Mouse (Mus musculus): ENCODE results near the gene Snx18.

The Snx18 gene

GRCm38 (mm10) chr13:113615971-113616671, 2.2 kb downstream of the Snx18 start:
- DNase-seq (ENCODE audit: low spot score), result peak; percentile 46

GRCm38 (mm10) chr13:113615546-113615941, 2.8 kb downstream of the Snx18 start:
- peak; percentile 69 for DNase-seq (ENCODE audit: low spot score)

DNA sequence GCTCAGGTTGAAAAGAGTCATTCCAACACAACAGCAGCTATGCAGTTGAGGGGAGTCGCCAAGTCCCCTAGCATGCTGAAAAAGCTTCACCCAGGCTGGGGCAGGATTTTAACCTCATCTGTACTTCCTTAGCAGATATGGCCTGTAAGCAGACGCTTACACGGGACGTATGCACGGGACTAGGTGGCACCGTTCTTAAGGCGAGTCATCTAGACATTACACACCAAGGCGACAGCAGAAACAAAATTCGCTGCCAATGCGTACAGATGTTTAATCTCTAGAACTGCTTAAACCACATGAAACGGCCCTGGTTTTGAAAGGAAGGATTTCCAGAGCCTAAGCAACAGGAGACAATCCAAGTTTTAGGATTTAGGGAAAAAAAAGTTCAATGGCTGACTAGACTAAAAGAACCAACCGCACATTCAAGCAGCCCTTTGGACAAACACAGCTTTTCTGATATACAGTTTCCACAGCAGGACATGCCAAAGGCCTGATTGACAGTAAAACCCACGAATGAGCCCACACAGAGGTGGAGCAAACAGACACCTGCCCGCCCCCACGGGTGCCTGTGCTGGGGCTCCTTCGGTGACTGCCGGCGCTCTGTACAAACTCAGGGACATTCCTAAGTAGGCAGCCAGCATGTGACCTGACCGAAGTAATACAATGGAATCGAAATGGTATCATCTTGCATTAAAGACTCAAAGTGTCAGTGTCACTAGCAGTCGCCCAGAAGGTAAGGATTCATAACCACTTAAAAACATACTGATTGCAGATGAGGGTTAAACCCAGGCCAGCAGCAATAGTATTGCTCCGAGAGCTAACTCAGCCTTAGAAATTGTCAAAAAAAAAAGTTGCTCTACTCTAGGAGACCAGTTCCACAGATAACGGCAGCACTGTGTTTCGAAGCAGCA, 3.5 kb downstream of the Snx18 start:
- peak; percentile 84 for DNase-seq (ENCODE audit: low spot score)

DNA sequence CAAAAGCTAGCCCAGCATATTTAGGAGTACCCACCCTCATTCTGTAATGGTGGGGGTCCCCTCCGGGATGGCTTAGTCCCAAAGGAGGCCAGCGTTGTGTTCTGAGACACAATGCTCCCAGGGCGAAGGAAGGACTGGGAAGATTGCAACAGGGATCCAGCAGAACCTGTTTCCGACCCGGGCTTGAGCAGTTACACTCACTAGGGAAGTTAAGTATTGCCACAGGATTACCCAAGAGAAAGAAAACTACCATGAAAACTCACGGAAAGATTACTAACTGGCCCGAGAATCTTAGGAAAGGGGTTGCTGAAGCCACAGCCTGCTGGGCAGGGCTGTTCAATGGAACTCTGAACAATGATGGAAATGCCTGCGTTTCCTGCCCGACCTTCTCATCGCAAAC, 4.5 kb downstream of the Snx18 start:
- peak; percentile 38 for DNase-seq (ENCODE audit: low spot score)

DNA sequence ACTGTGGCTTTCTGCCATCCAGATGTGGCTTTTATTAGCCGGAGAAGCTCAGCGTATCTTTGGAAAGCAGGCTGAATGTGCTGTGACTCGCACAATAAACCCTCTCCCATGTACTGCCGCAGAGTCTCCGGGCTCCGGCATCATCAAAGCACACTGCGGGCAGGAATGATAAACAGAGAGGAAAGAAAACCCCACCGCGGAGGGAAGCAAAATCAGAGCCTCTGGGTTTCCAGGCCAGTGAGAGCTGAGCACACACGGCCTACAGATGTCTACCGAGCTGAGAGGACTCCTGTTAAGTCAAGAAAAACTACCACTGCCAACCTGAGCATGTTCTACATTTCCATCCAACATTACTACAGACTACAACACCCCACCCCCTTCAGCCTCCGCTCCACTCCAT, 5.0 kb downstream of the Snx18 start:
- peak; percentile 39 for DNase-seq (ENCODE audit: low spot score)

DNA sequence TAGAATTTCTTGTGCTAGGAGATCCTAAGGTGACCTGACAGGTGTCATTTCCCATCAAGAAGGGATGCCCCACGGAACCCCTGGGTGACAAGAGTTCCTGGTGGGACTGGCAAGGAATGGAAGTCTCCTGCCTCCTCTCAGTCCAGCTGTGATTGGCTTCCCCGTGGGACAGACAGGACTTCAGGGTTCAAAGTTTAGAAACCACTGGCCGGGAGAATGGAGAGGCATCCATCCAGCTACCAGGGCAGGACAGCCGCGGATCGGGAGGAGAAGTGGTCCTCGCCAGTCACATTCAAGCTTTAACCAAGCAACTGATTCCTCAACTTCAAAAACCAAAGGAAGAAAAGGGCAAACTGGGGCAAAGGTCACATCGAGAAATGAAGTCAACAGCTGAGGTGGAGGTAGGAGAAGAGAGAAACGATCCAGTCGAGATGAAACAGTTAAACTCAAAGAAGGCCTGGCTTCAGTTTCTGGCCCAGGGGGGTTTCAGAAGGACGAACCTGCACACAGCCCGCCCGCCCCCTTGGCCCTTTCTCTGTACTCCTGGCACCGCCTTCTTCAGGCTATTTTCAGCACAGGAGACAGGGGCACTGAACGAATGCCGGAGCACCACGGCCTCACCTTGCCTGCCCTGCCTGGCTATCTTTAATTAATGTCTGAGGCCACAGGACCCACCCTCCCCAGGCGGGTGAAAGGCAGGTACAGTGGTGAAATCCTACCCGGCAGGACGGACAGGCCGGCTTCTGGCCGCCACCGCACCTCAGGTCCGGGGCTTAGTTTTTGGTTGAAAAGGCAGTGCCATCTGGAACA, 6.0 kb downstream of the Snx18 start:
- peak; percentile 43 for DNase-seq (ENCODE audit: low spot score)

DNA sequence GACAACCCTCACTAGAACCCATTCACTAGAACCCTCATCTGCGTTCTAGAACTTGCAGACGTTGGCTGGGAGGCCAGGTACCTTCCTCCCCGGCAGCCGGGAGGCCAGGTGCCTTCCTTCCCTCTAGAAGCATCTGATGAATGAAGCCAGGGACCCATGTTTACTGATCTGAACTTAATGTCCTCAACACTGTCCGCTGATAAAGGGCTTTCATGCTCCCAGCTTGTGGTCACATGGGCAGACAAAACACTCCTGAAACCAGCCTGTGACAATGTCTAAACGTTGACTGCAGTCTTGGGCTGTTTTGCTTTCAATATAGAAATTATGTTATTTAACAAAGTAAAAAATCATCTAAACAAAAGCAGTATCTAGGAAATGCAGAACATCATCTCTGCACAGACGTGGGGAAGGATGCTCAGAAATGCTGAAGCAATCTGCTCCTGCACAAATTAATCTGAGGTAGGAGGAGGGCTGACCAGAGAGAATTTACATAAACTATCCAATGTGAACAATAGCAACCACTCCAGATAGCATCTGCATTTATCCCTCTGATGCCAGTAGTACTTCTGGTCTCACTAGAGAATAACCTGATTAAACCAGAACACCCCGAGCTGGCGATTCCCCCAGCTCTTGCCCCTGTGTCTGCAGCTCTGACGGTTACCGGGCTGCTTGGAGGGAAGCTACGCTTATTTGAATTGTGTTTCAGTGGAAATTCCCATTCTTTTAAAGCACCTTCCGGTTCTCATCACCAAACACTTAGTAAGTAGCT, 7.4 kb downstream of the Snx18 start:
- DNase-seq (ENCODE audit: low spot score), result peak; percentile 31

- peak; percentile 14 for DNase-seq (ENCODE audit: low spot score)
Measured at GRCm38 (mm10) chr13:113609429-113609828, 8.9 kb downstream of the Snx18 start.

- DNase-seq (ENCODE audit: low spot score), result peak; percentile 35
Measured at GRCm38 (mm10) chr13:113607821-113608220, 10.5 kb downstream of the Snx18 start.

DNA sequence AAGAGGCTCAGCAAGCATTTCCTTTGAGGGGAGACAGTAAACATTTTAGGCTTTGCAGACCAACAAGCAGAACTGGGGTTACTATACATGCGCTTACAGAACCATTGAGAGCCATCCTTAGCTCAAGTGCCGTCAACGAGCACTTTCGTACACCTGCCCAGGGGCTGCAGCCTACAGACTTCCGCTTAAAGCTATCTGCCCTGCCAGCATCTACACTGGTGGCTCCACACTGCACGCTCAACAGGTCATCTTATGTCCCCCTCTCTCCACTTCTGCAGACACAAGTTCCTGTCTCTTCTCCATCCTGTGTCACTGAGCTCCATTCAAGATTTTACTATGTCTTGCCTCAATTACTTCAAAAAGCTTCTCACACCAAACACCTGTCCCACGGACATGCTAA, 11.0 kb downstream of the Snx18 start:
- DNase-seq (ENCODE audit: low spot score), result peak; percentile 33

- DNase-seq (ENCODE audit: low spot score), result peak; percentile 42
Measured at GRCm38 (mm10) chr13:113606741-113607358, 11.5 kb downstream of the Snx18 start.

DNA sequence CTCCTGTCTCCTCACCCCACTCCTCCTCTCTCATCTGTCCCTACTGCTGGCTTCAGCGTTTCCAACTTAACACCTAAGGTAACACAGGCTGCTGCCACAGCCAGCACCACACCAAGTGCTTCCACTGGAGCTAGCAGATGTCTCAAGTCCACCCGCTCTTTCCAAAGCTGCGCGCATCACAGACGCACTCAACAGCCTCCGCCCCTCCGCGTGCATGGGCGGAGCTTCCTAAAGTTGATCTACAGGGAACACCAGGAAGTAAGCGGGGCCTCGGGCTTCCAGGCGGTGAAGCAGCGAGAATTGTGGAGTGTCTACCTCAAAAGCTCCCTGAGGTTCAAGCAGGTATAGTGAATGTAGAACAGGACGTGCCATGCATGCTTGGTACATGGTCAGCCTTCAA, 12.2 kb downstream of the Snx18 start:
- peak; percentile 48 for DNase-seq (ENCODE audit: low spot score)

DNA sequence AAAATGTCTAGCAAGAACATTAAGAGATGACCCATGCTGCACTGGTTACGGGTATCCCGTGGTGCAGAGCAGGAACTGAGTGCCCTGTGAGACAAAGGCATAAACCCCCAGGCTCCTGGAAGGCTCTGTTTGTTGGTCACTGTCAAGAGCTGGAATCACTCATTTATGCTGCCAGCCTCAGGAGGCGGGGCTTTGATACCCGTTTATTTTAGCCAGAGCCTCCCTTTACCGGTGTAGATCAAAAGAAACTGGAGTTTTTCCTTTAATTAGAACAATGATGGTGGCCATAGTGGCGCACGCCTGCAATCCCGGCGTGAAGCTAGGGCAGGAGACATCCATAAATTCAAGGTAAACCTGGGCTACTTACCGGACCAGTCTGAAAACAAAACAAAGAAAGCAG, 12.7 kb downstream of the Snx18 start:
- DNase-seq (ENCODE audit: low spot score), result peak; percentile 31

- peak; percentile 26 for DNase-seq (ENCODE audit: low spot score)
Measured at GRCm38 (mm10) chr13:113604321-113604720, 14.0 kb downstream of the Snx18 start.

DNA sequence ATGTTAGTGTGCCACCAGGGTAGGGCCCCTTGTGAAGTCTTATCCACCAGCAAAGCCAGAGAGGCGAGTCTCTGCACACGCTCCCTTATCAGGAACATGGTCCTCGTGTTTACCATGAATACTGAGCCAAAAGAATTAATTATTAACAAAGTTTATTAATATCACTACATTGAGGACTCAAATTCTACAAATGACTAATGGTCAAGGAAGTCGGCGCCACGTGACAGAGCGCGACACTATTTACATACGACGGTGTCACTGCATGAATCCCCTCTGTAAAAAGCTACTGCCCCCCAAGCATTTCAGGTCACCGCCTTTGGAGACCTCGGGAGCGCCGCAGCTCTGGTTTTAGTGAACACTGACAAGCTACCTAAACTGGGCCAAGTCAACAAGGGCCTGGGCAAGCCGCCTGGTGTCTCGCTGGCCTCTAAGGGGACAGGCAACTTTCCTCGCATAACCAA, 15.5 kb downstream of the Snx18 start:
- peak; percentile 38 for DNase-seq (ENCODE audit: low spot score)

- peak; percentile 29 for DNase-seq (ENCODE audit: low spot score)
Measured at GRCm38 (mm10) chr13:113601831-113602604, 16.3 kb downstream of the Snx18 start.

DNA sequence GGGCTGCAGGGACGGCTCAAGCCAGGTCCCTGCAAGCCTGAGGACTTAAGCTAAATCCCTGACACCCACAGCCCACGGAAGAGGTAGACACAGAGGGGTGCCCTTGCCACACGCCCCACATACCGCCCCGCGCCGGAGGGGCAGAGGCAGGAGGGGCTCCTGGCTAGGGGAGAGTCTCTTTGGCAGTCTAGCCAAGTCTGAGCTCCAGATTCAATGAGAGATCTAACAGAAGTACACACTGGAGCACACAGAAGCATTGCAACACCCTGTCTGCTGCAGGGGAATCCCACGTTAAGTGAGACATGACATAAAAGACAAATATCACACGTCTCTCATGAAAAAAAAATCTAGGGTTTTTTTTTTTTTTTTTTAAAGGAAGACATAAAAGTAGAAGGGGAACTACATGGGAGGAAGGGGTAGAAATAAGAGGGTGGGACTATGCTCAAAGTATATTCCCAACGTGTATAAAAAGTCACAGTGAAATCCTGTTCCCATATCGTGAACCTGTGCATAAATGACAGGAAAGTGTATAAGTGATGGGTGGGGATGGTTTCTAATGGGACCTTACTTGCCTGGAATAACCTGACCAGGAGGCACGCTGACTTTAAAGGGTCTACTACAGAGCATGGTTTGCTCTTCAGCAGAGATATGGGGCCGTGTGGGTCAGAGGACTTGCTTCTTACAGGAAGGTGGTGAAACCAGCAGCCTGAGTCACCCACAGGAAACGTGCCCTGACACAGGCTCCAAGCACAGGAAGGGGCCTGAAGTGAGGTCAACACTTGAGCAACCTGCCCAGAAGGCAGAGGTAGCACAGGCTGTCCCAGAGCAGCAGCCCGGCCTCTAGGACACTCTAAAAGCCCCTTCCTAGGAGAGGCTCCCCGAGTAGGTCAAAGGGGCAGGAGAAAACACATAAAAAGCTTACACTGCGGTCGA, 17.6 kb downstream of the Snx18 start:
- DNase-seq (ENCODE audit: low spot score), result peak; percentile 33

DNA sequence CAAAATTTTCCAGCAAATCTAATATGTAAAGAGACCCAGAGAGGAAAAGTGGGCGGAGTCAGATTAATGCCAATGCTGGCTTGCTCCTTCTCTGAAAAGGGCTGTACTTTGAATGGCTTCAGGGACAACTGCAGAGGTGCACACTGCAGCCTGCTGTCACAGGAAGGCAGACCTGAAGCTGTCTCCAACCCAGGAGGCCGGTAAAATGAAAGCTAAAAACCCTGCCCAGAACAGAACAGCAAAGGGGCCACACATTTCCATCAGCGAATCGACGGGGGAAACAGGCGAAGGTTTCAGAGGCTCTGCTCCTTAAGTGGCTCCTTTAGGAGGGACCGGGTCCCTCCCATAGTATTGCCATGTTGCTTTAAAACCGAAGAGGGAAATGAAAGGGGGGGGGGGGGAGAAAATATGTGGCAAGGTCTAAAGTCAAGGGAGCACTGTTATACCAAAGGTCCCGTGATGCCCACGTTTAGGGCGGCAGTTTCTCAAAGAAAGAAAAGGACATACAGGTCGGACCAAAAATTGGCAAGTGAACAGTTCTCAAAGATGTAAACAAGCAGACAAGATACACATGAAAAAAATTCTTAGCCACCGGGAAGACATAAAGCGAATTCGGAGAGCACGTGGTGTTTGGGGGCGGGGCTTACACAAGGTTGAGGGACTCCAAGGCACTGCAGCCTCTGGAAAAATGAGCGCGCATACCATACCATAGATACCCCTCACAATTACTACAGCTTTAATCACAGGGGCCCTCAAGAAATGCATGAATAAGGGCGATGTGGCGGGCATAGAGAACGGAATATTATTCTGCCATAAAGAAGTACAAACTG, 18.4 kb downstream of the Snx18 start:
- no peak for DNase-seq (ENCODE audit: low spot score)

All from testis, postnatal 10 days (tissue).